Mouse (Mus musculus): ENCODE measurements at regions not wholly inside any gene's neighbourhood (a gene's known extent, or its start where the extent isn't known, plus 50 kb on each side); places are given as distances from the start of the nearest gene placed in this dataset.

GRCm38 (mm10) chr5:85954526-85954925 is 110.9 kb downstream of the Cenpc1 start:
- intact Hi-C loops (cut with DNase I): no loop called here

- intact Hi-C loops (cut with DNase I): loop anchor here (10.0 kb wide), 1 partner anchor 352 kb away; no protein-coding TSS in a partner anchor
Measured at GRCm38 (mm10) chr5:85936667-85937314, 128.6 kb downstream of the Cenpc1 start.

GRCm38 (mm10) chr5:85918288-85918687 is 147.1 kb downstream of the Cenpc1 start:
- intact Hi-C loops (cut with DNase I): no loop called here

- intact Hi-C loops (cut with DNase I): no loop called here
Measured at GRCm38 (mm10) chr5:85915000-85915399, 150.4 kb downstream of the Cenpc1 start.

- intact Hi-C loops (cut with DNase I): no loop called here
Measured at GRCm38 (mm10) chr5:85896452-85896851, 168.9 kb downstream of the Cenpc1 start.

- intact Hi-C loops (cut with DNase I): no loop called here
Measured at GRCm38 (mm10) chr5:85895814-85896213, 169.6 kb downstream of the Cenpc1 start.

GRCm38 (mm10) chr5:85870311-85870710 is 195.1 kb downstream of the Cenpc1 start:
- intact Hi-C loops (cut with DNase I): no loop called here

GRCm38 (mm10) chr5:85832556-85832955 is 232.8 kb downstream of the Cenpc1 start:
- intact Hi-C loops (cut with DNase I): no loop called here

- intact Hi-C loops (cut with DNase I): no loop called here
Measured at GRCm38 (mm10) chr5:85795531-85796197, 269.7 kb downstream of the Cenpc1 start.

GRCm38 (mm10) chr5:85793148-85793547 is 272.2 kb downstream of the Cenpc1 start:
- intact Hi-C loops (cut with DNase I): no loop called here

GRCm38 (mm10) chr5:85780730-85781454 is 284.5 kb downstream of the Cenpc1 start:
- intact Hi-C loops (cut with DNase I): no loop called here

GRCm38 (mm10) chr5:85780017-85780416 is 285.4 kb downstream of the Cenpc1 start:
- intact Hi-C loops (cut with DNase I): no loop called here

- intact Hi-C loops (cut with DNase I): no loop called here
Measured at GRCm38 (mm10) chr5:85779205-85779604, 286.2 kb downstream of the Cenpc1 start.

GRCm38 (mm10) chr5:85772660-85773059 is 292.7 kb downstream of the Cenpc1 start:
- intact Hi-C loops (cut with DNase I): no loop called here

- intact Hi-C loops (cut with DNase I): no loop called here
Measured at GRCm38 (mm10) chr5:85772086-85772485, 293.3 kb downstream of the Cenpc1 start.

- intact Hi-C loops (cut with DNase I): no loop called here
Measured at GRCm38 (mm10) chr5:85767157-85767556, 298.2 kb downstream of the Cenpc1 start.

GRCm38 (mm10) chr5:85756716-85757115 is 308.7 kb downstream of the Cenpc1 start:
- intact Hi-C loops (cut with DNase I): no loop called here

GRCm38 (mm10) chr5:85754227-85754626 is 311.2 kb downstream of the Cenpc1 start:
- intact Hi-C loops (cut with DNase I): no loop called here

GRCm38 (mm10) chr5:85753109-85753508 is 312.3 kb downstream of the Cenpc1 start:
- intact Hi-C loops (cut with DNase I): no loop called here

- intact Hi-C loops (cut with DNase I): no loop called here
Measured at GRCm38 (mm10) chr5:85751649-85752048, 313.7 kb downstream of the Cenpc1 start.

- intact Hi-C loops (cut with DNase I): no loop called here
Measured at GRCm38 (mm10) chr5:85750893-85751292, 314.5 kb downstream of the Cenpc1 start.

GRCm38 (mm10) chr5:85729613-85730012 is 335.8 kb downstream of the Cenpc1 start:
- intact Hi-C loops (cut with DNase I): no loop called here

All from adrenal gland (tissue).